Mouse (Mus musculus) liver, adult 2 months (tissue): ENCODE results near the gene Vav1. TPM values are rescaled to one million over a fixed set of nuclear protein-coding genes. Genes with fewer than 3 reads are reported as not detected.
A peak's percentile ranks its signal among the peaks of the same experiment; 100 is the strongest.

ENCODE experiments used
- DNase-seq: peaks from one replicate; pipeline ENCODE4 v3.0.0-alpha.2; 2011; ENCODE audit warnings: low read depth, low spot score; ENCODE audit errors: extremely low read depth
- H3K27ac ChIP-seq: fragments of 200-500 bp; replicated peaks from 2 replicates; pipeline ENCODE4 v1.5.1; 2012; ENCODE audit warnings: low read depth, mild to moderate bottlenecking, control low read depth, inconsistent platforms, low read length; ENCODE audit not compliant: insufficient read depth
- H3K27me3 ChIP-seq: fragments of 200-500 bp; 2 replicates; pipeline ENCODE4 v1.6.1; 2012; ENCODE audit warnings: mild to moderate bottlenecking, moderate library complexity, low read length, inconsistent platforms; ENCODE audit not compliant: control insufficient read depth, insufficient read depth
- H3K36me3 ChIP-seq: fragments of 200-500 bp; 2 replicates; pipeline ENCODE4 v1.6.1; 2012; ENCODE audit warnings: low read length, inconsistent platforms; ENCODE audit not compliant: control insufficient read depth, insufficient read depth
- H3K4me1 ChIP-seq: fragments of 200-500 bp; 2 replicates; pipeline ENCODE4 v1.6.1; 2011; ENCODE audit warnings: low read length; ENCODE audit not compliant: control insufficient read depth, insufficient read depth
- H3K4me3 ChIP-seq: fragments of 200-500 bp; 2 replicates; pipeline ENCODE4 v1.5.1; 2011; ENCODE audit warnings: low read depth, mild to moderate bottlenecking, control low read depth, low read length, moderate library complexity; ENCODE audit not compliant: insufficient read depth
- H3K79me2 ChIP-seq: fragments of 200-500 bp; 2 replicates; pipeline ENCODE4 v1.6.1; 2012; ENCODE audit warnings: inconsistent platforms, mild to moderate bottlenecking, low read length, moderate library complexity; ENCODE audit not compliant: control insufficient read depth, insufficient read depth
- H3K9ac ChIP-seq: fragments of 200-500 bp; 2 replicates; pipeline ENCODE4 v1.6.1; 2012; ENCODE audit warnings: low read depth, mild to moderate bottlenecking, control low read depth, inconsistent platforms, low read length
- CTCF ChIP-seq: fragments of 200-500 bp; IDR thresholded peaks from 2 replicates; pipeline ENCODE4 v1.5.1; 2011; ENCODE audit warnings: low read depth, low read length, control low read depth
- POLR2A ChIP-seq: fragments of 200-500 bp; IDR thresholded peaks from 2 replicates; pipeline ENCODE4 v1.6.1; 2011; ENCODE audit warnings: low read length, control low read depth; ENCODE audit not compliant: insufficient read depth; ENCODE audit errors: extremely low read depth
- WGBS: fragments of 180-500 bp; shearing (Covaris S2); methylation state at CpG from one replicate; pipeline ENCODE4 v1.1.7; 2018; 5-methylcytosine and 5-hydroxymethylcytosine counted together
- polyA plus RNA-seq: library from polyadenylated mRNA; depleted of rRNA; stranded (reverse); fragments of >200 nt; gene quantifications from 2 replicates; pipeline ENCODE4 v1.2.3, GENCODE M21; 2012
- total RNA-seq: library from RNA; depleted of rRNA; stranded (reverse); fragments of >200 nt; gene quantifications from 2 replicates; pipeline ENCODE4 v1.2.3, GENCODE M21; 2014

Gene Vav1
- total and polyA plus RNA-seq, 2 experiments = 1.9 to 2.7 TPM

DNA sequence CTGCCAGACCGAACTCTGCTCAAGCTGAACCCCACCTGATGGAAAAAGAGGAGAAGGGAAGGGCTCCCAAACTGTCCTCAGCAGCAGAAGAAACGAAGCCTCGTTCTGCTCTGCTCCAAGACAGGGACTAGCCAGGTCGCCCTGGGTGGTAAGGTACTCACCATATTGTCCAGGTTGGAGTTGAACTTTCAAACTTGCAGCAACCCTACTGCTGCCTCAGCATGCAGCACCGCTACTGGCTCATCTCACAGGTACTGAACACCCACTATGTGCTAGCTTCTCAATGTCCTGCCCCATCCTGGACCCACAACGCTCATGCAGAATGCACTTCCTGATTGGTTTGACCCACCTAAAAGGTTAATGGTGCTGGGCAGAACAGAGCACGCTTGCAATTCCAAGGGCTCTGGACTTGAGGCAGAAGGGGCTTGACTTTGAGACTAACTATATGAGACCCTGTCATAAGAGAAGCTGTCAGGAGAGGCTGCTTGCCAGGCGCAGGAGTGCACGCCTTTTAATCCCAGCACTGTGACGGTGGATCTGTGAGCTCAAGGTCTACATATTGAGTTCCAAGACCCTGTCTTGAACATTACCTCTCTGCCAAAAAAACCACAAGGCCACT is 33.5 kb upstream of the Vav1 start:
- H3K79me2 ChIP-seq = no peaks in the 10 kb centered on the region
- H3K36me3 ChIP-seq = no peaks in the 10 kb centered on the region
- H3K9ac ChIP-seq = no peak overlapping the region
- H3K27ac ChIP-seq = no peak overlapping the region
- TF ChIP-seq CTCF (no peak), POLR2A (no peak)
- no peak for DNase-seq
- no peak overlapping the region for H3K4me3 ChIP-seq
- peaks cover 15% of the 10 kb centered on the region for H3K4me1 ChIP-seq
- H3K27me3 ChIP-seq = no peaks in the 10 kb centered on the region
- 83% methylated on average over 10 of the region's 10 CpGs for WGBS

GRCm38 (mm10) chr17:57246663-57247392 is 32.1 kb upstream of the Vav1 start:
- no peaks in the 10 kb centered on the region for H3K36me3 ChIP-seq
- peaks cover 15% of the 10 kb centered on the region for H3K4me1 ChIP-seq
- H3K27ac ChIP-seq = peak overlapping the region; percentile 53
- peak overlapping the region; percentile 92 for H3K4me3 ChIP-seq
- TF ChIP-seq POLR2A = no peak
- peak; percentile 17; the same call in 1 of the 2 replicates for TF ChIP-seq CTCF
- H3K79me2 ChIP-seq = no peaks in the 10 kb centered on the region
- H3K9ac ChIP-seq = peak overlapping the region; percentile 85
- WGBS = 4% methylated on average over 18 of the region's 18 CpGs
- no peak for DNase-seq
- H3K27me3 ChIP-seq = no peaks in the 10 kb centered on the region

DNA sequence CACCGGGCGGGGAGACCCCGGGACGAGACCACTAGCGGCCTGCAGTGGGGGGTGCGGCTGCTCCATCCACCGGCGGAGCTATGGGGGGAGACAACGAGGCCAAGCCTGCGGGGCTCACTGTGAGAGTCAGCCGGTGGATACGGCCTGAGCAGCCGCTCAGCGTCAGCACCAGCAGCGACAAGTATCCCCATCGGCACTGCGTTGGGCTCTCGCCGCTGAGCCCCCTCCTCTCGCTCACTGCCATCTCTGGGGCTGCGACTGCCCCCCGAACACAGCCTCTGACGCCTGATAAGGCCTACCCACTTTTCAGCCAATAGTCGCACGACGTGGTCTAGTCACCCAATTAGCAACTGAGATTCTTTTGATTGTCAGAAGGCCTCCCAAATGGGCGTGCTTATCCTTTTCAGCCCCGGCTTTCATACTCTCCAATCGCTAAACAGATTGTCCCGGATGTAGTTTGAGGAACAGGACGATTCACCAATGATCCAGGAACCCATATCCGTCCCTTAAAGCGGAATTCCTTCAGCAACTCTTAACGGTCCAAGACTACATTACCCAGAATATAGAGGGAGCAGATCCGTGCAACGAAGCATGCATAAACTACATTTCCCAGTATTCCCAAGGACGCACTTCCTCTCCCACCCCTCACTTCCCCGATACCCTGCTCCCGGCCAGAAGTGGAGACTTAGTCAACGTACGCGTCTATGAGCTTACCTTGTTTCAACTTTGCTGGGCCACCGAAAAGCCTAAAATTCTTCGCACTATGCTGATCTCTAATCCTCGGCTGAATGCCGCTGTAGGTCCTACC is 31.3 kb upstream of the Vav1 start:
- Histone ChIP-seq H3K27me3 (no peaks in the 10 kb centered on the region), H3K4me3 (peak overlapping the region; percentile 92), H3K36me3 (no peaks in the 10 kb centered on the region), H3K9ac (peak overlapping the region; percentile 85), H3K79me2 (no peaks in the 10 kb centered on the region), H3K4me1 (peaks cover 15% of the 10 kb centered on the region), H3K27ac (peak overlapping the region; percentile 84)
- TF ChIP-seq POLR2A (peak; percentile 58), CTCF (no peak)
- under 1% methylated on average over 46 of the region's 46 CpGs for WGBS
- DNase-seq = peak; percentile 100

GRCm38 (mm10) chr17:57248201-57248699 is 30.6 kb upstream of the Vav1 start, which contains the start of gene Gpr108:
Gene Gpr108, minus strand, starts transcription at chr17:57248446.
- peak within 1 kb of the TSS; percentile 85 for H3K9ac ChIP-seq
- no peaks in the 10 kb centered on the region for H3K27me3 ChIP-seq
- peak; percentile 77 for DNase-seq
- no peaks in the 10 kb centered on the region for H3K79me2 ChIP-seq
- TF ChIP-seq POLR2A (no peak), CTCF (peak; percentile 87)
- H3K36me3 ChIP-seq = no peaks in the 10 kb centered on the region
- under 1% methylated on average over 12 of the region's 12 CpGs for WGBS
- peaks cover 15% of the 10 kb centered on the region for H3K4me1 ChIP-seq
- H3K4me3 ChIP-seq = peak within 1 kb of the TSS; percentile 92
- H3K27ac ChIP-seq = peak within 1 kb of the TSS; percentile 84

- Histone ChIP-seq H3K4me1 (peaks cover 15% of the 10 kb centered on the region), H3K9ac (peak overlapping the region; percentile 70), H3K27ac (peak overlapping the region; percentile 84), H3K27me3 (no peaks in the 10 kb centered on the region), H3K4me3 (peak overlapping the region; percentile 6), H3K79me2 (no peaks in the 10 kb centered on the region), H3K36me3 (no peaks in the 10 kb centered on the region)
- DNase-seq = no peak
- TF ChIP-seq CTCF = no peak
- no peak for TF ChIP-seq POLR2A
- 7% methylated on average over 13 of the region's 13 CpGs for WGBS
Measured at GRCm38 (mm10) chr17:57248771-57249170, 30.1 kb upstream of the Vav1 start.
